Mouse (Mus musculus): ENCODE measurements around the gene Jund.

Gene Jund

GRCm38 (mm10) chr8:70698310-70699109 lies at the start of gene Jund:
Jund (plus strand) TSS chr8:70698949.
- peak; percentile 100 for DNase-seq (ENCODE audit: low spot score in 2 of 2)

- peak in 1 of 2 experiments; percentile 57 for DNase-seq (ENCODE audit: low spot score in 2 of 2)
These were observed 49.4 kb upstream of the Jund start for GRCm38 (mm10) chr8:70649324-70649723.

- no peak for DNase-seq (ENCODE audit: low spot score in 2 of 2)
These were observed 48.4 kb upstream of the Jund start for GRCm38 (mm10) chr8:70650351-70650750.

- peak in 1 of 2 experiments; percentile 75 for DNase-seq (ENCODE audit: low spot score in 2 of 2)
These were observed 45.5 kb upstream of the Jund start for GRCm38 (mm10) chr8:70653226-70653625.

- no peak for DNase-seq (ENCODE audit: low spot score in 2 of 2)
These were observed 44.6 kb upstream of the Jund start for GRCm38 (mm10) chr8:70654121-70654520.

GRCm38 (mm10) chr8:70655469-70655868 lies 43.3 kb upstream of the Jund start:
- no peak for DNase-seq (ENCODE audit: low spot score in 2 of 2)

GRCm38 (mm10) chr8:70656193-70656790 lies 42.5 kb upstream of the Jund start:
- no peak for DNase-seq (ENCODE audit: low spot score in 2 of 2)

- no peak for DNase-seq (ENCODE audit: low spot score in 2 of 2)
These were observed 41.5 kb upstream of the Jund start for GRCm38 (mm10) chr8:70657214-70657613.

- no peak for DNase-seq (ENCODE audit: low spot score in 2 of 2)
These were observed 41.0 kb upstream of the Jund start for GRCm38 (mm10) chr8:70657739-70658138.

GRCm38 (mm10) chr8:70658897-70659603 lies 39.7 kb upstream of the Jund start:
- DNase-seq (ENCODE audit: low spot score in 2 of 2) = no peak

GRCm38 (mm10) chr8:70659604-70660272 lies 39.0 kb upstream of the Jund start:
- peak; percentile 79 to 90 for DNase-seq (ENCODE audit: low spot score in 2 of 2)

- peak in 1 of 2 experiments; percentile 43 for DNase-seq (ENCODE audit: low spot score in 2 of 2)
These were observed 38.5 kb upstream of the Jund start, which contains the start of gene Pgpep1 for GRCm38 (mm10) chr8:70660273-70660725. Pgpep1 (minus strand) TSS chr8:70660388.

- DNase-seq (ENCODE audit: low spot score in 2 of 2) = no peak
These were observed 35.1 kb upstream of the Jund start for GRCm38 (mm10) chr8:70663691-70664090.

GRCm38 (mm10) chr8:70664631-70665030 lies 34.1 kb upstream of the Jund start:
- DNase-seq (ENCODE audit: low spot score in 2 of 2) = no peak

- no peak for DNase-seq (ENCODE audit: low spot score in 2 of 2)
These were observed 33.1 kb upstream of the Jund start for GRCm38 (mm10) chr8:70665599-70665998.

- no peak for DNase-seq (ENCODE audit: low spot score in 2 of 2)
These were observed 31.7 kb upstream of the Jund start for GRCm38 (mm10) chr8:70667071-70667470.

GRCm38 (mm10) chr8:70671615-70672324 lies 27.0 kb upstream of the Jund start:
- no peak for DNase-seq (ENCODE audit: low spot score in 2 of 2)

- DNase-seq (ENCODE audit: low spot score in 2 of 2) = no peak
These were observed 26.2 kb upstream of the Jund start for GRCm38 (mm10) chr8:70672325-70673078.

GRCm38 (mm10) chr8:70673079-70673856 lies 25.5 kb upstream of the Jund start, which contains the start of gene Lsm4:
Lsm4 (plus strand) TSS chr8:70673248.
- peak; percentile 98 to 99 for DNase-seq (ENCODE audit: low spot score in 2 of 2)

- DNase-seq (ENCODE audit: low spot score in 2 of 2) = no peak
These were observed 24.6 kb upstream of the Jund start for GRCm38 (mm10) chr8:70674109-70674508.

Data from spleen, postnatal 10 days (tissue).